Mouse (Mus musculus) CH12.LX (cell line): ENCODE data around the gene Gm45837.

Source experiments
- CTCF ChIP-seq, 2 experiments: IDR thresholded peaks in 1 of 2; conservative IDR thresholded peaks in 1 of 2; 2 replicates each; pipeline ENCODE4 v1.5.1; 2011 to 2012; ENCODE audit warnings: low read depth in 2 of 2, low read length in 2 of 2, improper control_type of control experiment in 1 of 2, inconsistent platforms in 1 of 2, mild to moderate bottlenecking in 1 of 2, moderate library complexity in 1 of 2
- EP300 ChIP-seq: IDR thresholded peaks from 2 replicates; pipeline ENCODE4 v1.6.1; 2011; ENCODE audit warnings: low read length, improper control_type of control experiment
- JUN ChIP-seq: IDR thresholded peaks from 2 replicates; pipeline ENCODE4 v1.6.1; 2011; ENCODE audit warnings: low read depth, mild to moderate bottlenecking, low read length, improper control_type of control experiment, moderate library complexity; ENCODE audit not compliant: insufficient read depth
- MAX ChIP-seq: IDR thresholded peaks from 2 replicates; pipeline ENCODE4 v1.6.1; 2011; ENCODE audit warnings: low read length, improper control_type of control experiment
- MEF2A ChIP-seq: IDR thresholded peaks from 2 replicates; pipeline ENCODE4 v1.6.1; 2014; ENCODE audit warnings: low read depth, mild to moderate bottlenecking, inconsistent platforms, low read length, improper control_type of control experiment, borderline replicate concordance
- MYC ChIP-seq: IDR thresholded peaks from 2 replicates; pipeline ENCODE4 v1.6.1; 2011; ENCODE audit warnings: low read depth, mild to moderate bottlenecking, improper control_type of control experiment, low read length
- NELFE ChIP-seq: IDR thresholded peaks from 2 replicates; pipeline ENCODE4 v1.6.1; 2011; ENCODE audit warnings: low read depth, low read length, improper control_type of control experiment
- POLR2A ChIP-seq: IDR thresholded peaks from 2 replicates; pipeline ENCODE4 v1.6.1; 2011; ENCODE audit warnings: low read depth, mild to moderate bottlenecking, improper control_type of control experiment, low read length
- POLR2AphosphoS2 ChIP-seq: IDR thresholded peaks from 2 replicates; pipeline ENCODE4 v1.6.1; 2011; ENCODE audit warnings: low read depth, low read length, improper control_type of control experiment
- ZC3H11A ChIP-seq: IDR thresholded peaks from 2 replicates; pipeline ENCODE4 v1.6.1; 2012; ENCODE audit warnings: low read depth, mild to moderate bottlenecking, inconsistent platforms, low read length, improper control_type of control experiment
- ZMIZ1 ChIP-seq: IDR thresholded peaks from 2 replicates; pipeline ENCODE4 v1.6.1; 2012; ENCODE audit warnings: low read depth, mild to moderate bottlenecking, inconsistent platforms, low read length, improper control_type of control experiment

DNA sequence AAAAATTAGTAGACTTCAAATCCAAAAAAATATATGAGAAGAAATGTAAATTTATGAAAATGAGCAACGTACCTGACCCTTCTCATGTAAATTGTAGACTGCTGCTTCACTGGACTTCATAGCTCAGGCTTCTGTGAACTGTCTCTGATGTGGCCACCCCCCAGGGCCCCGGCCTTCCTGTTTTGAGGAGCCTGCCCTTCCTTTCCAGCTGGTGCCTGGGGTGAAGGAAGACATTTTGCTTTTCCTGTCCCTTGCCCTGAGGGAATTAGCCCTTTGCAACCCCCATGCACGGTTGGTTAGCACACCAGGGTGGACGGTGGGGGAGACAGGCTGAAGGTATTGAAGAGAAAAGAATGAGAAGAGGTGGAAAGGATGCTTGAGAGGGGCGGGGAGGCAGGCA lies 46.1 kb downstream of the Gm45837 start:
- no peak for TF ChIP-seq CTCF (conservative IDR thresholded peaks at IDR 0.05 in 1 of 2, IDR thresholded peaks at IDR 0.05 in 1 of 2; ENCODE audit: low read depth in 2 of 2, low read length in 2 of 2)
- no peak for TF ChIP-seq JUN
- TF ChIP-seq ZMIZ1, result no peak
- no peak for TF ChIP-seq POLR2AphosphoS2
- TF ChIP-seq ZC3H11A, result no peak
- no peak for TF ChIP-seq NELFE
- no peak for TF ChIP-seq POLR2A
- no peak for TF ChIP-seq MYC
- TF ChIP-seq MEF2A, result no peak
- no peak for TF ChIP-seq MAX
- TF ChIP-seq EP300, result no peak
